Mouse (Mus musculus) spleen, adult 2 months (tissue): ENCODE data around the gene Glis2. TPM values are rescaled to one million over a fixed set of nuclear protein-coding genes. Genes with fewer than 3 reads are reported as not detected.
"Not testable (repeated sequence)": the region's sequence is repeated elsewhere in the genome, so short reads cannot be mapped to it uniquely, and the experiment has no call there.

Experiments
- DNase-seq, 2 experiments: peaks; one replicate each; pipeline versions ENCODE4 v3.0.0 to v3.0.0-alpha.2; 2012 to 2021; ENCODE audit warnings: low spot score in 2 of 2, low read depth in 1 of 2
- H3K27ac ChIP-seq: fragments of 200-500 bp; 2 replicates; pipeline ENCODE4 v1.5.1; 2012; ENCODE audit warnings: low read length, inconsistent platforms; ENCODE audit not compliant: insufficient read depth
- H3K27me3 ChIP-seq: fragments of 200-500 bp; 2 replicates; pipeline ENCODE4 v1.6.1; 2012; ENCODE audit warnings: mild to moderate bottlenecking, moderate library complexity, low read length, inconsistent platforms; ENCODE audit not compliant: control insufficient read depth, insufficient read depth
- H3K36me3 ChIP-seq: fragments of 200-500 bp; 2 replicates; pipeline ENCODE4 v1.6.1; 2012; ENCODE audit warnings: mild to moderate bottlenecking, low read length, inconsistent platforms; ENCODE audit not compliant: control insufficient read depth, insufficient read depth
- H3K4me1 ChIP-seq: fragments of 200-500 bp; 2 replicates; pipeline ENCODE4 v1.6.1; 2011; ENCODE audit warnings: inconsistent platforms; ENCODE audit not compliant: control insufficient read depth, insufficient read depth, insufficient read length
- H3K4me3 ChIP-seq: fragments of 200-500 bp; 2 replicates; pipeline ENCODE4 v1.5.1; 2011; ENCODE audit warnings: mild to moderate bottlenecking, inconsistent platforms; ENCODE audit not compliant: insufficient read depth, insufficient read length; ENCODE audit errors: extremely low read depth
- CTCF ChIP-seq: fragments of 200-500 bp; IDR thresholded peaks from 2 replicates; pipeline ENCODE4 v1.5.1; 2011; ENCODE audit warnings: mild to moderate bottlenecking, inconsistent platforms; ENCODE audit not compliant: insufficient read depth, insufficient read length, insufficient replicate concordance; ENCODE audit errors: extremely low read depth
- POLR2A ChIP-seq: fragments of 200-500 bp; IDR thresholded peaks from 2 replicates; pipeline ENCODE4 v1.6.1; 2011; ENCODE audit warnings: low read depth, low read length, inconsistent platforms
- WGBS: fragments of 180-500 bp; shearing (Covaris S2); methylation state at CpG from one replicate; pipeline ENCODE4 v1.1.7; 2018; 5-methylcytosine and 5-hydroxymethylcytosine counted together
- polyA plus RNA-seq: library from polyadenylated mRNA; depleted of rRNA; stranded (reverse); fragments of >200 nt; gene quantifications from 2 replicates; pipeline ENCODE4 v1.2.3, GENCODE M21; 2012

The Glis2 gene
- polyA plus RNA-seq, 1 experiment: 11.9 TPM

GRCm38 (mm10) chr16:4578630-4579029 lies 15.9 kb upstream of the Glis2 start:
- Histone ChIP-seq H3K4me1 (no peaks in the 10 kb centered on the region; the same call in 1 of the 2 replicates), H3K4me3 (no peak overlapping the region), H3K36me3 (no peaks in the 10 kb centered on the region), H3K27ac (no peak overlapping the region), H3K27me3 (no peaks in the 10 kb centered on the region)
- 37% methylated on average over 7 of the region's 7 CpGs for WGBS
- DNase-seq: no peak
- TF ChIP-seq CTCF: no peak
- TF ChIP-seq POLR2A: no peak

GRCm38 (mm10) chr16:4581179-4581578 lies 13.3 kb upstream of the Glis2 start:
- not testable (repeated sequence) for H3K36me3 ChIP-seq, H3K4me1 ChIP-seq, H3K4me3 ChIP-seq, H3K27me3 ChIP-seq, DNase-seq, H3K27ac ChIP-seq
- WGBS: 88% methylated on average over 4 of the region's 4 CpGs

- no peak for DNase-seq
- 7% methylated on average over 3 of the region's 3 CpGs for WGBS
- peaks cover 6% of the 10 kb centered on the region; the same call in 1 of the 2 replicates for H3K4me1 ChIP-seq
- TF ChIP-seq POLR2A (no peak), CTCF (no peak)
- H3K27ac ChIP-seq: no peak overlapping the region
- H3K4me3 ChIP-seq: no peak overlapping the region
- H3K27me3 ChIP-seq: no peaks in the 10 kb centered on the region
- H3K36me3 ChIP-seq: no peaks in the 10 kb centered on the region
These were observed 10.7 kb upstream of the Glis2 start for GRCm38 (mm10) chr16:4583807-4584206.

- Histone ChIP-seq H3K27ac (no peak overlapping the region), H3K27me3 (no peaks in the 10 kb centered on the region), H3K4me3 (no peak overlapping the region), H3K36me3 (no peaks in the 10 kb centered on the region), H3K4me1 (peaks cover 6% of the 10 kb centered on the region; the same call in 1 of the 2 replicates)
- DNase-seq: no peak
- 35% methylated on average over 5 of the region's 5 CpGs for WGBS
- TF ChIP-seq POLR2A (no peak), CTCF (no peak)
These were observed 10.1 kb upstream of the Glis2 start for GRCm38 (mm10) chr16:4584438-4584837.

GRCm38 (mm10) chr16:4585642-4586530 lies 8.6 kb upstream of the Glis2 start:
- TF ChIP-seq POLR2A (no peak), CTCF (no peak)
- 11% methylated on average over 14 of the region's 14 CpGs for WGBS
- Histone ChIP-seq H3K27ac (peak overlapping the region; percentile 76), H3K4me1 (peaks cover 6% of the 10 kb centered on the region; the same call in 1 of the 2 replicates), H3K4me3 (peak overlapping the region; percentile 67), H3K27me3 (no peaks in the 10 kb centered on the region), H3K36me3 (no peaks in the 10 kb centered on the region)
- no peak for DNase-seq

GRCm38 (mm10) chr16:4586531-4587123 lies 7.9 kb upstream of the Glis2 start:
- peak overlapping the region; percentile 67 for H3K4me3 ChIP-seq
- TF ChIP-seq POLR2A (peak; percentile 3; the same call in 1 of the 2 replicates), CTCF (no peak)
- DNase-seq: peak; percentile 87 to 96
- H3K4me1 ChIP-seq: peaks cover 6% of the 10 kb centered on the region; the same call in 1 of the 2 replicates
- under 1% methylated on average over 43 of the region's 43 CpGs for WGBS
- H3K36me3 ChIP-seq: no peaks in the 10 kb centered on the region
- H3K27ac ChIP-seq: peak overlapping the region; percentile 76
- H3K27me3 ChIP-seq: no peaks in the 10 kb centered on the region
